Mouse (Mus musculus): ENCODE measurements around the gene Fbxl20. TPM values are rescaled to one million over a fixed set of nuclear protein-coding genes. Genes with fewer than 3 reads are reported as not detected.

The Fbxl20 gene
- total RNA-seq, 2 experiments from 2014 or later, result 31.2 to 33.2 TPM

DNA sequence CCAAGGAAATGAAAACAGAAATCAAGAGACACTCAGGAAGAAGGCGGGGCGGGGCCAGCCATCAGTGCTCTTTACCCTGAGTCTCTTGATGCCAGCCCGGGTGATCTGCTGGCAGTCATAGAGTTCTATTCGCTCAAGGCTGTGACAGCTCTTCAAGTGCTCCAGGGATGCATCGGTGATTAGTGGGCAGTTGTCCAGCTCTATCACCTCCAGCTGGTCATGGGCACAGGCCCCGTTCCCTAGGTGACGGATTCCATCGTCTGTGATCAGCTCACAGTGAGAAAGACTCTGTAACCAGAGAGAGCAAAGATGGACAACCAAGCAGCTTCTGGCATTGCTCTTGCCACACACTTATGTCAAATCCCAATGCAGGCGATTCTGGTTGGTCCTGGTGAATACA is 59.6 kb downstream of the Fbxl20 start:
- DNase-seq (ENCODE audit: low spot score in 2 of 2), result no peak

DNA sequence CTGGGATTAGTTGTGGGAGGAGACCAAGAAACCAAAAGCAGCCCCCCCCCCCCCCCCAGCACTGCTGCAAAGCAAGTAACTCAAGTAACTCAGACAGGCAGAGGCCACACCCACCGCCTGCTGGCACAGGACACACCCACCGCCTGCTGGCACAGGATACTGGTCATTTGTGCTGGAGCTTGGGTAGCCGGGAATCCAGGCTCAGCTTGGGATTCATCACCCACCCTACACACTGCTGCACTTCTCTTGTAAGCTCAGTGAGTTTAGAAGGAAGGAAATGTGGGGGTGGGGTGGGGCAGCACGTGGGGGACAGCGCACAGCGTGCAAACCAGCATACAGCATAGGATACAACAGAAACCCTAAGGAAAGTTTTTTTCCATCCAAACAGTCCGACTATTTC is 62.0 kb downstream of the Fbxl20 start:
- no peak for DNase-seq (ENCODE audit: low spot score in 2 of 2)

DNA sequence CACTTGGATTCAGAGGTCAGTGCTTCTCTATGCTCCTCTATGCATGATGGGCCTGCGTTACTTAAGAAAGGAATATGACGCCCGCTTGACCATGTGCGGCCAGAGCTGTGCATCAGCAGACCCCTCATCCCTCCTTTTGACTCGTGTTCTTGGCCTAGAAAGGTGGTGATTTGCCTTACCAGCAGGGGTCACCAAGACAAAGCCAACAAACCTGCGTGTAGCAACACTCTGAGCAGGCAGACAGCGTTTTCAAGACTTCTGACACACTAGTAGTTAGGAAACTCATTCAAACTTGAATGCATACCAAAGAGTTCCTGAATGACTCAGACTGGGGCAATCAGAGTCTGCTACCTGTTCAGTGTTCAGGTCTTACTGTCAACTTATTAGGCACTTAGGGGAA is 63.6 kb downstream of the Fbxl20 start:
- no peak for DNase-seq (ENCODE audit: low spot score in 2 of 2)

DNA sequence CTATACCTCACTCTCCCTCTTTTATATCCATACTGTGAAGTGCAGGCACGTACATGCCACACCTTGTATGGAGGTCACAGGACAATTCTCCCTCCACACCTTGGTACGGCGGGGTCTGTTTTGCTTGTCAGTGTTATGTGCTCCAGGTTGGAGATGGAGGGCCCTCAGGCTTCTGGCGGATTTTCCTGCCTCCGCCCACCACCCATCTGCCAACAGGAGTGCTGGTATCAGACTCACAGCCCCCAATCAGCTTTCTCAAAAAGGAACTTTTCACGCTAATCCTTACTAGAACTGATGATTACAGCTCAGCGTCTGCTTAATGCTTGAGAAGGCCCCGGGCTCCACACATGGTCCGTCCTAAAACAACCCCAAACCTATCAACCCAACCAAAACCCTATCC is 64.1 kb downstream of the Fbxl20 start:
- DNase-seq (ENCODE audit: low spot score in 2 of 2), result peak; percentile 42 to 72

DNA sequence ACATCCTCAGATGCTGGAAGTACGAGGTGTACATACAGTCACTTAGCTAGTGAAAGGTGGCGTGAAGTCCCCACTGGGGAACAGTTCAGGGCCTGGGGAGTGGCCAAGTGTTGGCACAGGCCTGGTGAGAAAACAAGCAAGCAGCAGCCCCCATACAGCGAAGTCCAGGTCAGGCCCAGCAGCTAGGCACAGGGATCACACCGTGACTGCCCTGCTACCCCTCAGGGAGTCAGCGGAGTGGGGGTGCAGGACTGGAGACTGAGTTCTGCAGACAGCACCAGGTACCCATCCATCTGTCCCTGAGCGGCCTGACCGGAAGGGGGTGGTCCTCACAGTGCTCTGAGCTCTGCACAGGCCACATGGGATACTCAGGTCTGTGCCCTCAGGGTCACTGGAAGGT is 67.5 kb downstream of the Fbxl20 start:
- no peak for DNase-seq (ENCODE audit: low spot score in 2 of 2)

DNA sequence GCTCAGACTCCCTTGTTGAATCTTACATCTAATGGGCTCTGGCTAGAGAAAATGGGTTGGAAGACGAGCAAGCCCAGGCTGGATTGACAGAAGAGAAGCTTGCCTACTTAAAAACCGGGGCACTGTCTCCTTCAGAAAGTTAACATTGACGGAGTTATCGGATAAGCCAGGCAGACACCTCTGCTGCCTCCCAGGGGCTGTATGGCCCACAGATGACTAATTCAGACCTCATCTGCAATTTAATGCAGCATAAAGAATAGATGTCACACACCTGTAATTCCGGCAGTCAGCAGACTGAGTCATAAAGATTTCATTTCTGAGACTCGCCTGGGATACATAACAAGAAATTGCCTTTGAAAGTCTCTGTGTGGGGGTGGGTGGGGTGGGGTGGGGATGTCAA is 69.8 kb downstream of the Fbxl20 start:
- DNase-seq (ENCODE audit: low spot score in 2 of 2), result no peak

DNA sequence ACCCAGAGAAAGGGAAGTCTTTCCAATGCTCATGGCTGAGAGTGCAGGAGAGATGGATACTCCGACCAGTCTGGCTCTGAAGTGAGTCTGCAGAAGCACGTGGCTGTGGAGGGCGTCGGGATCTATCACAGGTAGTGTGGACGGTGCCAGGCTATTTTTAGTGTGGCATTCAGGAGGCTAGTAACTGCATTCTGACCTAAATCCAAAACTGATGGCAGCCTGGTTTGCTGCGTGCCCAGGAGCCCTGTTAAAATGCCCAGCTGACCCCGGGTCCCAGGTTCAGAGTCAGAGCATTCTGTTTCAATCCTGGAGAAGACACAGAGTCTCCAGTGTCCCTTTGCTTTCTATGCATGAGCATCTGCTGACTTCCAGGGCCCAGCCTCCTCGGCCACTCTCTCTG is 73.1 kb downstream of the Fbxl20 start:
- DNase-seq (ENCODE audit: low spot score in 2 of 2), result no peak

DNA sequence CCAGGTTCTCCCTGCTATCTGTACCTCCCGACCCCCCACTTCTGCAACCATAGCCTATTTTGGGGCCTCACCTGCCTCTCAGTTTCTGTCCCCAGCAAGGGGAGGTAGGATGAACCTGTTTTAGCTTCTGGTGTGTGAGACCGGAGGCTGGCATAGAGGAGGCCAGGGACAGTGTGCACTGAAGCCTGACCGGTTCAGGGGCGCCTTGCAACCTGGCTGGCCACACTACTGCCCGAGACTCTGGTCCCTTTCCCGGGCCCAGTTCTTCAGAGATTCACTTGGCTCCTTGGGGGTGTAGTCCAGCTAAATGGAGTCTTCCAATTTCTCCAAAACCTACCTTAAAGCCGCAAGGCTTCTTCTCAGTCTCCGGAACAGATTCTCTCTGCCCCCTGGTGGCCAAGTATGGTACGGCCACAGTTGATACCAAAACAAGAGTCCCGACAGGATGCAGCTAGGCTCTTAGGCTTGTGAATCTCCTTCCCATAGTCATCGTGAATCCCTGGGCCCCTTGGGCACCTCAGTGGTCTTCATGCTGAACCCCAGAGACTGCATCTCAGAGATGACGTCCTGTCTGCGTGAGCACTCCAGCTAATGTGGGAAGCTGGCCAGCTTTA is 74.9 kb downstream of the Fbxl20 start:
- peak; percentile 77 to 95 for DNase-seq (ENCODE audit: low spot score in 2 of 2)

DNA sequence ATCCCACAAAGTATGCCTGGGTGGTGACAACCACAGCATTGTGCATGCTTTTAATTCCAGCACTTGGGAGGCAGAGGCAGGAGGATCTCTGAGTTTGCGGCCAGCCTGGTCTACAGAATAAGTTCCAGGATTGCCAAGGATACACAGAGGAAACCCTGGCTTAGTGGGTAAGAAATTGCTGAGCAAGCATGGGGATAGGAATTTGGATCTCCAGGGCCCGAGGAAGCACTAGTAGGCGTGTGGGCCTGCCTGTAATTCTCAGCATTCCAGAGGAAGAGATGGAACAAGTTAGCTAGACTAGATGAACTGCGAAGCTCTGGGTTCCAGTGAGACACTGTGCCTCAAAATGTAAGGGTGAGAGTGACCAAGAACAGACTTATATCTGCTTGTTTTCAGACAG is 76.8 kb downstream of the Fbxl20 start:
- no peak for DNase-seq (ENCODE audit: low spot score in 2 of 2)

DNA sequence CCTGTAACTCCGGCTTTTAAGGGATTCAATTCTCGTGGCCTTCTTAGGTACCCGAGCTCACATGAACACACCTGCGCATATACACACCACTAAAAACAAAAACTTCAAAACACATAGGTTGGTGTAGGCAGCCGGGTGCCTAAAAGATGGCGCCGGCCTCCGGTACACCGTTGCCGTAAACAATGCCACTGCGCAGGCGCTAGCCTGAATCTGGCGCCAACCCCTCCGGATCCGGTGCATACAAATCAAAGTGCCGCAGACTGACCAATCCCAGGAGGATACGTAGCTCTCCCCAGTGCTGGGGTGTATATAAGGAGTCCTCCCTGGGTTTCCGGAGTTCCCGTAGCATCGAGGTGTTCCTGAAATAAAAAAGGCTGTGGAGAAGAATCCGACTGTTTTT is 82.9 kb downstream of the Fbxl20 start:
- no peak for DNase-seq (ENCODE audit: low spot score in 2 of 2)

DNA sequence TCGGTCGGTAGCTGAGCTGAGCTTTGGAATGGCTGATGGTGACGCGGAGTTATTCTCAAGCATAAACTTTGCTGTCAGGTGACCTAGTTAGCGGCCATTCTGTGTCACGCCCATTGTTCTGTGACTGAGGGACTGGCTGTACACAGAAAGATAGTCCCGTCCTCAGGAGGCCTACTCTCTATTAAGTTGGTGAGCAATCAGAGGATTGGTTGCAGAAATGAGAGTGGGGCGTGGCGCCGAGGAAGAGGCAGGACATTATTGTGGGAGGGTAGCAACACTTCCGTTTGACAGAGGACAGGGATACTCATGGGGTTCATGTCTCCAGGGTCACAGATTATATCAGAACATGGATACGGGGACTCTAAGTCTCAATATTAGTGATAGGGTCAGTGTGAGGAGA is 84.0 kb downstream of the Fbxl20 start:
- DNase-seq (ENCODE audit: low spot score in 2 of 2), result no peak

DNA sequence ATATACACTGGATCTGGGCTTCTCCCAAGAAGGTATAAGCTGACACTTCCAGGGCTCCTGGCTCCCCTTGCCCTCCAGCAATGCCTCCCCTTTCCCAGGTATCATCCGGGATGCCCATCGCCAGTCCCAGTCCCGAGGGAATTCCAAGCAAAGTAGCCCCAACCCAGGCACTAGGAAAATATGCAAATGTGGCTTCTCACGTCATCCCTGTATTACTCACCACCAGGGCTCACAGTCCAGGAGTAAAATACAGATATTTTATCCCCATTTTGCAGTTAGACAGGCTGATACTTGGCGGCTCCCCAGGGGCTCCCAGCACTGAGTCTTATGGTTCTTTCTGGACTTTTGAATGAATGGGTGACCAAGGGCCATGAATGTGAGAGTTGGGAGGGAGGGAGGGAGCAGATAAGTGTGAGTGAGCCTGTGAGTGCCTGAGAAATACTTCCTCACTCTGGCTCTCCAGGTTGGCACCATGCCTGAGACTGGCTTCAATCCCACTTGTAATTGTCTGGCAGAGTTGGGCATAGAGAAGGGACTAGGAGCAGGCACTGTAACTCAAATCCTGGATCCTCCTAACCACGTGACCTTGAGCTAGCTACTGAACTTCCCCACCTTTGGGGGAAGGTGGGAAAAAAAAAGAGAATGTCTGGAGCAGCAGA is 88.2 kb downstream of the Fbxl20 start:
- peak in 1 of 2 experiments; percentile 55 for DNase-seq (ENCODE audit: low spot score in 2 of 2)

DNA sequence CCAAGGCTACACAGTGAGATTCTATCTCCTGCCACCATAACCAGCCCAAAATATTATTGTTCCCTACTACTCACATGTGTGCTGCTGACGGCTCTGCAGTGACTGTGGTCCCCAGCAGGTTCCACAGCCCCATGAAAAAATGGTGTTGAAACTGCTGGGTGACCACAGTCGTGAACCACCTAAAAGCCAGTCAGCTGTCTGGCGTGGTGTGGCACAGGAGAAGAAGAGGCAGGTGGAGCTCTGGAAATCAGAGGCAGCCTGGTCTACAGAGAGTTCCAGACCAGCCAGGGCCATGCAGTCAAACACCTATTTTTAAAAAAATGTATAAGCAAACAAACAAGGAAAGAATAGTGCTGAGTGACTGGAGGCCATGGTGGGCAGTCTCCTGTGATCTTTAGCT is 88.8 kb downstream of the Fbxl20 start:
- no peak for DNase-seq (ENCODE audit: low spot score in 2 of 2)

DNA sequence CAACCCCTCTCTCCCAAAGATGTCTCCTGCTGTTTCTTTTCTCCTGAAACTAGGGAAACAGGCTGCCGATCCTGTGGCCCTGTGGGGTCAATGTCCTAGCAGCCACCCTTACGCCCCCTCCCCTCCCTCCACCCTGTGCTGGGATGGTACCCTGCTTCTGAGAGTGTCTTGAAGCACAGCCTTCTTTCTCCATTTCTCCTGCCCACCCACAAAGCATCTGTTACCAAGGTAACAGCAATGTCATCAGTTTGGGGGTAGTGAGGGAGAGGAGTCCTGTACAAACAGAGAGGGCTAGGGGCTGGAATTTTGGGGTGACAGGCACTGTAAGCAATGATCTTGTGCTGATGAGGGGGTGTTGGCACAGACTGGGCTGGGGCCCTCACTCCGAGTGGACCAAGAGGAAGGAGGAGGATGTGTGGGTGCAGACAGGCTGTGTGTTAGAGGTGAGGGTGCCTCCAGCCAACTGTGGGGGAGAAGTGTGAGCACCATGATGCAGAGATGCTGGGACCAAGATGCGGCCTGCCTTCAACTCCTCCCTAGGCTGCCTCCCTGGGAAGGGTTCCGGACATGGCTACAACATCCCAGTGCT is 90.0 kb downstream of the Fbxl20 start:
- peak in 1 of 2 experiments; percentile 57 for DNase-seq (ENCODE audit: low spot score in 2 of 2)

DNA sequence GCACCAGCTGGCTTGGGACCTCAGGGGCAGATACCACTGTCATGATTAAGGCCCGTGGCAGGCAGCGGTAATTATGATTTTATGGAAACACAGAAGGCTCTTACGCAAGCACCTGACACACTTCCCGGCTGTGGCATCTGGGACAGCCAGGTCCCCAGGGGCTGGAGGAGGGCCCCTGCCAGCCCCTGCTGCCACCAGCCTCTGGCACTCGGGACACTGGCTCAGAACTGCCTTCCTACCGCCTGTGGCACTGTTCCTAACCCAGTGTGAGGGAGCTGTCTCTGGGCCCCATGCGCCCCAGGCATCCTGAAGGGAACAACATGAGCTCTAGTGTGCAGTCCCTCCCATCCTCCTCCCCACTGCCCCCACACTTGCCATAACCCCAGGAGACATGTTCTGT is 90.5 kb downstream of the Fbxl20 start:
- DNase-seq (ENCODE audit: low spot score in 2 of 2), result peak in 1 of 2 experiments; percentile 42

DNA sequence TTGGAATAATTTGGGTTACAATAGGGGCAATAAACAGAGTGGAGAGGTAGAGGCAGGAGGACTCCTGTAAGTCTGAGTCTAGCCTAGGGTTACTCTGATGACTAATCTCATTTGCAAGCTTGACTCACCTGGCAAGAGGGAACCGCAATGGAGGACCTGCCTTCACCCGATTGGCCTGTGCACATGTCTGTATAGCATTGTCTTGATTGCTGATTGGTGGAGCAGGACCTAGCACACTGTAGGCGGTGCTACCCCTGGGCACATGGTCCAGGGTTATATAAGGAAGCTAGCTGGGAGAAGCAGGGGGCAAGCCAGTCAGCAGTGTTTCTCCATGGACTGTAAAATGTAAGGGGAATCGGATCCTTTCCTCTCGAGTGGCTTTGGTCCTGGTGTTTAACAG is 92.2 kb downstream of the Fbxl20 start:
- DNase-seq (ENCODE audit: low spot score in 2 of 2), result no peak

DNA sequence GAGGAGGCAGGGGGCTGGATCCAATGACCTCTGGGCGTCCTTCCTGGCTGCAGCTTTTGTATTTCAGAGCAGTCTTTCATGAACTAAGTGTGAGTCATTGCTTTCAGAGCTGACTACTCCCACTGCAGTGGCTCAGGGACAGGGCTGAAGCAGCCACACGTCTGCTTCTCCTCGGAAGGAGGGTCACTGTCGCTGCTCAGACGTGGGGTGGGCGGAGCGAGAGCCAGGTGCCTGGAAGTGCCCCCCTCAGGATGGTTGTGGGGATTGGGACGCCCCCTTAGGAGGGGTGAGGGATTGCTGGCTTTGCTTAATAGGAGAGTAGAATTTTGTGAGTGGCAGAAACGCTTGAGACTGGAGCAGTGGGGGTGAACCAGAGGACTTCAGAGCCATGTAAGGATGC is 92.7 kb downstream of the Fbxl20 start:
- no peak for DNase-seq (ENCODE audit: low spot score in 2 of 2)

DNA sequence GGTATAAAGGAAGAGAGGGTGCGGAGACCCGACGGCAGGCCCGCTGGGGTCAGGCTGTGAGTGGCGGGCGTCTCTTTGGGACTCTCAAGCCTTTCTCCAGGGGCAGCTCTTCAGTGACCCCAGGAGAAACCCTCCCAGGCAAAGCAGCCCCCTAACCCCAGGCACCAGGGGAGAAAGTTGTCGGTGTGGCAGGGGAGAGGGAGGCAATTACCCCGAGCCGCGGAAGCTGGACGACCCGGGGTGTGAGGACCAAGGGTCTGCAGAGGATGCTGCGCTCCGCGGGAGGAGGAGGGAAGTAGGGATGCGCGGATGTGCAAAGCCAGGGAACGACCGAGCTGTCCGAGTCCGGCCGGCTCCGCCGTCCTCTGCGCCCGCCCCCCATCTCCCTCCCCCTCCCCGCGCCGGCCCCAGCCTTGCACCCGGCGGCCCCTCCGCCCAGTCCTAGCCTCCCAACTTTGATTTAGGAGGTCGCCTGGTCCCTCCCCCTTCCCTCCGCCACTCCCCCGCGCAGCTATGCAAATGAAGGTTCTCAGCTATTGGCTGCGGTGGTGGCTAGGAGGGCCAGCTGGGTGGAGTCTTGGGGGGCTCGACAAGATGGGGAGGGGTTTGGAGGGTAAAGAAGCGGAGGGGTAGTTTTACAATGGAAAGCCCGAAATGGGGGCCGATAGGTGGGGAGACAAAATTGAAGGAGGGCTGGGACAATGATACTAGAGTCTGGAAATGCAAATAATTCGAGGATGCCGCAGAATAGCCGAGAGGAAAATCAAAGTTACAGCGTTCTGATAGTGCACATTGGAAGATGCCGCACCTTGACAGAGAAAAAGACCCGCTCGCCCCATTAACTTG is 97.0 kb downstream of the Fbxl20 start, which contains the start of gene Stac2:
Gene Stac2, minus strand, starts transcription at position 474 of the 846 bp plus-strand sequence.
- peak; percentile 58 to 62 for DNase-seq (ENCODE audit: low spot score in 2 of 2)

DNA sequence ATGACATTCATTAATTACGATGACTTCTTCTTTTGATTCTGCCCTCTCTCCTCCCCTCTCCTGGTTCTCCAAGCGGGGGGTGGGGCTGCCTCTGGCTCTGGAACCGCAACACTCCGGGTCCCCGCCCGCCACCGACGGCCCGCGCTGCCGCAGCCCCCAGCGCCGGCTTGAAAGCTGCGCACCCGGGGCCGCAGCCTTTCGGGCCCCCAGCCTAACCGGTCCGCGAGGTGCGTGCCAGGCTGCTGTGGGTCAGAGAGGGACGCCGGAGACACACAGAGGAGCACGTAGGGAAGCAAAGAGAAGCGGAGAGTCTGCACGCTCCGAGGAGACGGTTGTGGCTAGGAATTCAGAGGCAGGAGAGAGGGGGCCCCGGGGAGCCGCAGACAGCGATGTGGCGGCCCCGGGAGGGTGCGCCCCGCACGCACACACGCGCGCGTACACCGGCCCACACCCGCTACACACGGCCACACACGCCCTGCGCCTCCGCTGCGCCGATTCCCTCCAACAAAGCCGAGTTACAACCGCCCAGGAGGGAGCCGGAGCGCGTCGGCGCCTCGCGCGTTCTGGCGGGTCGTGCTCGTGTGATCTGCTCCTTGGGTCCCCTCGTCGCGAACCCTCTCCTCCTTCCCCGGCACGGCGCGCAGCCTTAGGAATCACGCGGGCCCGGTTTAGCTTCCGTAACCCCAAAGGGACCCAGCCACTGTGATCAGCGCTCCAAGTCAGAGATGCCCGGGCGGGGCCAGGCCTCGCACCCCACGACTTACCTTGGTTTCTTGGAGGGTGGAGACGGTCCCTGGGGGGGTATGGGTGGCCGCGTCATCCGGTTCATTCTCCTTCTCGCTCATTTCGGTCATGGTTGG is 97.8 kb downstream of the Fbxl20 start:
- DNase-seq (ENCODE audit: low spot score in 2 of 2), result no peak

DNA sequence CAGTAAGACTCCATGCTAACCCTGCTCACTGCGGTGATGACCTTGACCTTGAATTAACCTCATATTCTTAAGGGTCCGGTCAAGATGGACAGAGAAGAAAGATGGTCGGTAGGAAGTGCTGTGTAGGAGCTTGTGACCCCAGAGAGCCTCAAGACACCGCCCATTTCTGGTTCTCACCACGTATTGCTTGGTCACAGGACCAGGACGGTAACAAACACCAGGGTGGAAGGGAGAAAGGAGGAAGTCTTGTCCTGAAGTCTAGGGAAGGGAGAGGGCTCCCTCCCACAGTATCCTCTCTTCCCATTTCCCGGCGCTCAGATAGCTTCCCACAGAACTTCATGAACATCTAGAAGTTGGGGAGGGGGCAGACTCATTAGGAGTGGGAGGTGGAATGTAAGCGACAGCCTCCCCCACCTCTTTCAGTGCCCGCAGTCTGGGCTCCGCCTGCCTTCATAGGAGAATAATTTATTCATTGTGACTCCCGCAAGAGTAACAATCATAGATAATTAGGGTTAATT is 98.5 kb downstream of the Fbxl20 start:
- no peak for DNase-seq (ENCODE audit: low spot score in 2 of 2)

DNA sequence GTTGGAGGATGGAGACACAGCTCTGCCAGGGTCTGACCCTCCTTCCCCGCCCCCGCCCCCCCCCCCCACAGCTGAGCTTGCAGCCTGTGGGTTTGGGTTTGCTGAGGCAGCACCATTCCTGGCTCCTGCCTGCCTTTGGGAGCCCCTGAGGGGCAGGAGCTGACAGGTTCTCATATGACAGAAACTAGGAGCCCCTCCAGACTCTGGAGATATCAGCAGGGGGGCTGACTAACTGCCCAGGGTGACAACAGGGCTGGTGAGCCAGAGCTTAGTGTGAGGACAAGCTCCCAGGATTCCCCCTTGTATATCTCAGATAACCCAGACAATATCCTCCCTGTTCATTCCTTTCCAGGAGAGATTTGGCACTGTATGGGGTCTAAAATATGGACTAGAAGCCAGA is 99.3 kb downstream of the Fbxl20 start:
- no peak for DNase-seq (ENCODE audit: low spot score in 2 of 2)
